17 mouse cellular contexts compared by ENCODE assay signal in the genomic region with DNA sequence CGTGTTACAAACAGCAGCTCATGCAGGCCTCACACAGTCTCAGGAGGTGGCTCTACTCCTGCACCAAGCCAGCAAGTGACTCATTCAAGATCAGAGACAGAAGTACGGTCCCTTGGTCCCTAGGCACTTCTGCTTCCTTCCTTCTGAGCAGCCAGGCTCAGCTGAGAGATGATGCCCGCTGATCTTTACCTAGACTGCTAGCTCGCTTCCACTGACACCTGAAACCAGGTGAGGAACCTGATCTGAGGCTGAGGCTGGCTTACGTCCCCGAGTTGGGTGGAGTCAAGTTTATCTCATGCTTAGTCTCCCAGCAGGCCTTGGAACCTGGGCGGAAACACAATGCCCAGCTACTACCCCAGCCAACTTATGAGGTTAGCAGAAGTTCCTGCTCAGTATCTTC. TPM values are rescaled to one million over a fixed set of nuclear protein-coding genes. Genes with fewer than 3 reads are reported as not detected.
DNase-seq lines count a peak whose midpoint lies in the region; ATAC-seq and TF ChIP-seq lines count a peak whose summit lies in the region.
"Had no signal": no experiment of that assay in that cellular context is flagged by ENCODE, and none has a peak within 500 bp of the region (broad histone marks: within the 10 kb centered on the region; RNA-seq: fewer than 3 reads in every experiment).

No protein-coding gene starts in this region.

- peak in 1 of 2 experiments; percentile 48 for DNase-seq in spleen, adult 2 months (ENCODE audit: low read depth in 1 of 2, low spot score in 2 of 2)
- DNase-seq in spleen, postnatal 4 days (ENCODE audit: low spot score in 2 of 2) = no peak
- peak; percentile 70 for DNase-seq in T-cell, adult 2 months (ENCODE audit: low spot score)
- DNase-seq in thymus, postnatal 36 days = peak; percentile 35 to 55
- DNase-seq in left cerebral cortex, adult 2 months (ENCODE audit: extremely low spot score in 1 of 2, low spot score in 2 of 2) = no peak
- no peak for DNase-seq in ovary, postnatal 14 days (ENCODE audit: low spot score)
- no peak for DNase-seq in gastrocnemius, postnatal 25 days
- DNase-seq: adrenal gland, adult 8-10 months; cerebellum, adult 9-10 months; right cerebral cortex, postnatal 14 days had no signal

- no peaks in the 10 kb centered on the region for H3K36me3 ChIP-seq in spleen, adult 2 months (ENCODE audit: control insufficient read depth, insufficient read depth, low read length)
- H3K36me3 ChIP-seq: liver, embryonic 15.5 days had no signal

- 10% methylated on average over 7 of the region's 7 CpGs for WGBS in spleen, adult 2 months

- H3K4me3 ChIP-seq in spleen, adult 2 months (ENCODE audit: extremely low read depth, insufficient read depth, insufficient read length) = no peak overlapping the region
- no peak overlapping the region for H3K4me3 ChIP-seq in left cerebral cortex, adult 2 months
- H3K4me3 ChIP-seq: erythroblast, embryonic 14.5 days; liver, embryonic 15.5 days had no signal

- no peak for TF ChIP-seq POLR2A in spleen, adult 2 months (IDR thresholded peaks at IDR 0.05; ENCODE audit: low read depth, low read length)

- no peaks in the 10 kb centered on the region for H3K27me3 ChIP-seq in spleen, adult 2 months (ENCODE audit: control insufficient read depth, insufficient read depth, low read length)
- H3K27me3 ChIP-seq: liver, embryonic 15.5 days had no signal

- peaks cover 23% of the 10 kb centered on the region for H3K4me1 ChIP-seq in spleen, adult 2 months (ENCODE audit: control insufficient read depth, insufficient read depth, insufficient read length)

- peak; percentile 64 for ATAC-seq in megakaryocyte, adult 5-6 weeks (ENCODE audit: poor library complexity, severe bottlenecking)
- ATAC-seq: hindbrain, embryonic 16.5 days; midbrain, embryonic 16.5 days had no signal

- no peak for TF ChIP-seq CTCF in spleen, adult 2 months (IDR thresholded peaks at IDR 0.05; ENCODE audit: extremely low read depth, insufficient read depth, insufficient read length, insufficient replicate concordance)
- no peak for TF ChIP-seq CTCF in left cerebral cortex, adult 2 months (IDR thresholded peaks at IDR 0.05)

- intact Hi-C loops in left cerebral cortex, adult 2 months (cut with DNase I) = no loop called here

- peak overlapping the region; percentile 79 for H3K27ac ChIP-seq in spleen, adult 2 months (ENCODE audit: insufficient read depth, low read length)
- H3K27ac ChIP-seq in left cerebral cortex, adult 2 months = no peak overlapping the region
- H3K27ac ChIP-seq: kidney, postnatal 0 days; liver, embryonic 15.5 days; macrophage had no signal

RNA-seq across cellular contexts. Expression of a gene that starts 9.8 kb away (rescaled TPM):
- 70.2 and 85.9 TPM in 2 replicates for polyA plus RNA-seq in spleen, adult 2 months (2012; rRNA removed)
- 62.4 and 70.2 TPM in 2 replicates for total RNA-seq in megakaryocyte, adult 5-6 weeks (2015)
- total RNA-seq in megakaryocyte, adult 5-6 weeks (2017) = 113 and 118 TPM in 2 replicates
- total RNA-seq in left cerebral cortex, adult 2 months (2021) = 10 to 100 TPM; 39.2 to 41.2 TPM
- 1 to 10 TPM; 5.7 to 6.8 TPM for total RNA-seq in gastrocnemius, postnatal 25 days (2021)

Comparison
In these comparisons a context has a peak if more than half of its experiments do, and no peak if none do; other contexts are left out.
1. DNase-seq: peak in T-cell, adult 2 months (single experiment) and thymus, postnatal 36 days (2 of 2); none in spleen, postnatal 4 days (0 of 2), left cerebral cortex, adult 2 months (0 of 2), ovary, postnatal 14 days (single experiment) and gastrocnemius, postnatal 25 days (single experiment).
2. RNA of a gene that starts 9.8 kb away (total RNA-seq): 62.4 to 118 TPM in megakaryocyte, adult 5-6 weeks and 39.2 to 41.2 TPM in left cerebral cortex, adult 2 months; 5.7 to 6.8 TPM in gastrocnemius, postnatal 25 days; every median in the first group is over 4 times any median in the second.